Mouse (Mus musculus) left cerebral cortex, adult 11 months (tissue): Measurements from ENCODE around the gene Tnfaip1.

Experiments used
- DNase-seq: peaks from one replicate; pipeline ENCODE4 v3.0.0; 2022; ENCODE audit warnings: low spot score

The Tnfaip1 gene

GRCm38 (mm10) chr11:78500623-78501202, 35.4 kb downstream of the Tnfaip1 start:
- no peak for DNase-seq

DNA sequence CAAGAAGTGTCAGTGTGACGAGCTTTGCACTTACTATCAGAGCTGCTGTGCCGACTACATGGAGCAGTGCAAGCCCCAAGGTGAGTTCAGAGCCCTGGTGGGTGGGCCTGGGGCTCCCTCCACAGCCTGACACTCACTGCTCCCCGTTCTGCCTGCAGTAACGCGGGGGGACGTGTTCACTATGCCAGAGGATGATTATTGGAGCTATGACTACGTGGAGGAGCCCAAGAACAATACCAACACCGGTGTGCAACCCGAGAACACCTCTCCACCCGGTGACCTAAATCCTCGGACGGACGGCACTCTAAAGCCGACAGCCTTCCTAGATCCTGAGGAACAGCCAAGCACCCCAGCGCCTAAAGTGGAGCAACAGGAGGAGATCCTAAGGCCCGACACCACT, 36.6 kb downstream of the Tnfaip1 start:
- no peak for DNase-seq

- DNase-seq: no peak
Measured at GRCm38 (mm10) chr11:78499004-78499403, 37.1 kb downstream of the Tnfaip1 start, which contains the start of gene Vtn. Gene Vtn (plus strand): TSS chr11:78499091.

DNA sequence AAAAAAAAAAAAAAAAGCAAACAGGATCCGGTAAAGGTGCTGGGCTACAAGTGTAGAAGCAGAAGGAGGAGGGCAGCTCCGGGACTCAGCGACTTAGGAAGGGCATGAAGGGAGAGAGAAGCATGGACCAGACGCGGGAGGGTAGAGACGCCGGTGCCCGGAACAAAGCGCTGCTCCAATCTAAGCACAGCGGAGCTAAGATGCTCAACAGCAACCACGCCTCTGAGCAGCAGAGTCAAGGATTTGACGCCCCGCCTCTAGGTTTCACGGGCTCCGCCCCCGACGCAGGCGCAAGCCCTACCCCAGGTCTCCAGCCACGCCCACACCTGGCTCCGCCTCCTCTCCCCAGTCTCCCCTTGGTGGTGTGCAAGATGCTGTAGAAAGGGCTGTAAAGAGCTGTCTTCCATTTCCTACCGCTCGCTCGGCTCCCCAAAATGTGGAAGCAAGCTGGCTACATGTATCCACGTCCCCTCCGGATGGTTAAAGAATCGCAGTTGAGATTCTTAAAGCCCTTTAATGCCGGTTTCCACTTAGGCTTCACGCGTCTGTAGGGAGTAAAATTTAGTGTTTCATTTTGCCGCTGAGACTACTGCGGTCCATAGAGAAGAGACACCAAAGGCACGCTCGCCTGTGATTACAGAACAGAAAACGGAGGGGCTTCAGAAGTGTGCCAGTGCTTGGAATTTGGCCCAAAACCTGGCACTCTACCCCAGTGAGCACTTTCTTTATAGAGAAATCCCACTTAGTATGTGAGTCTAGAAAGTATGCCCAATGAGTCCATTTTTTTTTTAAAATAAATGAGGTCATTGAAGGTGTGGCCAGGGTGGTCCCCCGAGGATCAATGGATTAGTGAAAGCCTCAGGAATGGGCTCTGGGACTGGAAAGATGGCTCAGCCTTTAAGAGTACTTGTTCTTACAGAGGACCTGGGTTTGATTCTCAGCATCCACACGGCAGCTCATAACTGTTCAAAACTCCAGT, 38.3 kb downstream of the Tnfaip1 start, which contains the start of gene Sarm1:
Gene Sarm1 (minus strand): TSS at position 211 of the 979 bp plus-strand sequence.
- peak; percentile 92 for DNase-seq

GRCm38 (mm10) chr11:78497071-78497541, 39.0 kb downstream of the Tnfaip1 start:
- no peak for DNase-seq

- no peak for DNase-seq
Measured at GRCm38 (mm10) chr11:78495904-78496303, 40.2 kb downstream of the Tnfaip1 start.

GRCm38 (mm10) chr11:78490781-78491241, 45.3 kb downstream of the Tnfaip1 start:
- no peak for DNase-seq

GRCm38 (mm10) chr11:78488168-78488567, 48.0 kb downstream of the Tnfaip1 start:
- no peak for DNase-seq

DNA sequence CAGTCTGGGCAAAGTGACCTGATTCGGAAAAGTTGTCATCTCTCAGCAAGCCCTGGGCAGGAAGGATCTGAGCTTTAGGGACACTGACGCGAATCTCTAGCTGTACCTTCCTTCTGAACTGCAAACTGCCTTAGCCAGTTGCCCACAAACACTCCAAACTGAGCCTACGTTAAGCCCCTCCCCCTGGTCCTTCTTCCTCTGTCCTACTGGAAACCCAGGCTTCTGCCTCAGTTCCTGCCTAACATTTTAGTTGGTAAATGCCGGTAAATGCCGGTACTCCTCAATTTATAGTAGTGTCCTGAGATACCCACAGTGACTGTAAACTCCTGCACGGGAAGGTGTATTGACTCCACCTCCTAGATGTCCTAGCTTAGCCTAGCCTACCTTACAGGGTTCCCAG, 52.5 kb downstream of the Tnfaip1 start:
- DNase-seq: no peak

DNA sequence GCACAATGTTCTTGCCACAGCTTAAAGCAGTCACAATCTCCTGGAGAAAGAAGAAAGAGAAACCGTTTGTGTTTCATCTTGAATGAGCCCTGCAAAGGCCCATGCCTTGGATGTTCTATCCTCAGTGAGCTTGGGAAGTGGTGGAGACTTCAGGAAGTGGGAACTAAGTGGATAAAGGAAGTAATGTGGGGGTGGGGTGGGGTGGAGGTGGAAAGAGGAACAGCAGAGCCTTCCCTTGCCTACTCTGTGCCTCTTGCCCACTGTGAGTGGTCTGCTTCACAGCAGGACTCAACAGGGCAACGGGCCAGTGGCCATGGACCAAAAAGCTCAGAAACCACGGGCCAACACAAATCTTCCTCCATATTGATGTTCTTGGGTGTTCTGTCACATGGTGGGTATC, 60.8 kb downstream of the Tnfaip1 start:
- no peak for DNase-seq
